Mouse (Mus musculus): Measurements from ENCODE around the gene Tuba1a.

GRCm38 (mm10) chr15:98969372-98970101 lies 16.0 kb upstream of the Tuba1a start:
- TF ChIP-seq CTCF (conservative IDR thresholded peaks at IDR 0.05; ENCODE audit: low read length) (no peak), NANOG (IDR thresholded peaks at IDR 0.05; ENCODE audit: borderline replicate concordance, low read length) (no peak), POU5F1 (IDR thresholded peaks at IDR 0.05; ENCODE audit: borderline replicate concordance, low read length) (no peak)
